Mouse (Mus musculus) embryo, embryonic 11.5 days (tissue): ENCODE measurements around the gene Gm43518.

Source experiments
- DNase-seq: peaks from one replicate; pipeline ENCODE4 v3.0.0-alpha.2; 2012; ENCODE audit warnings: low read depth, low spot score

The Gm43518 gene

GRCm38 (mm10) chr5:123927118-123927517 is at the start of gene Gm43518:
TSS of gene Gm43518 (plus strand) at chr5:123927418.
- DNase-seq = no peak

- no peak for DNase-seq
These were observed 49.2 kb upstream of the Gm43518 start for GRCm38 (mm10) chr5:123878056-123878455.

DNA sequence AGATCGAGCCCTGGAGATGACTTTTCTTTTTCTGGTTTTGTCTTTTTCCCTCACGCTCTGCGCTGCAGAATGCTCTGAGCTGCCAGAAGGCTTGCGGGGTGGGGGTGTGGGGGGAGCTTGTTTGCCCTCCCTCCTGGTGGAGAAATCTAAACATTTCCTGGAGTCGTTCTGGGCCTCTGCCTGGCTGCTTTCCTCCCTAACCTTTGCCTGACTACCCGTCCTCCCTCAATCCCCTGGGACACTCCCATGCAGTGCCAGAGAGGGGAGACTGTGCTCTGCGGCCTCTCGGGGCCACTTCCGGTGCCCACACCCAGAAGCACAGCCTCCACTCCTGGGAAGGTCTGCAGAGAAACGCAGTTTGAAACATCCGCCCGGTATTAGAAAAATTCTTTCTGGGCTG is 47.3 kb upstream of the Gm43518 start, which contains the start of gene Hcar1:
Gene Hcar1, minus strand, starts transcription at position 93 of the 400 bp plus-strand sequence.
- no peak for DNase-seq

DNA sequence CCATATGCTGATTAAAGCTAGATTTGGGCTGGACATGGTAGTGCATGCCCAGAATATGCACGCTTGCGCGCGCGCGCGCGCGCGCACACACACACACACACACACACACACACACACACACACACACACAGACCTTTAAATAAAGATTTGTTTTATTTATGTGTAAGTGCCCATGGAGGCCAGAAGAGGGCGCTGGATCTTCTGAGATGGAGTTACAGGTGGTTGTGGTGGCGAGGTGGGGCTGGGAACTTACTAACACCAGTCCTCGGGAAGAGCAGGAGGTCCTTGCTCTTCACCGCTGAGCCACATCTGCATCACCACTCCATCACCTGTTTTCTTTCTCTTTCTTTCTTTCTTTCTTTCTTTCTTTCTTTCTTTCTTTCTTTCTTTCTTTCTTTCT is 46.4 kb upstream of the Gm43518 start:
- no peak for DNase-seq

GRCm38 (mm10) chr5:123883891-123884290 is 43.3 kb upstream of the Gm43518 start:
- no peak for DNase-seq

DNA sequence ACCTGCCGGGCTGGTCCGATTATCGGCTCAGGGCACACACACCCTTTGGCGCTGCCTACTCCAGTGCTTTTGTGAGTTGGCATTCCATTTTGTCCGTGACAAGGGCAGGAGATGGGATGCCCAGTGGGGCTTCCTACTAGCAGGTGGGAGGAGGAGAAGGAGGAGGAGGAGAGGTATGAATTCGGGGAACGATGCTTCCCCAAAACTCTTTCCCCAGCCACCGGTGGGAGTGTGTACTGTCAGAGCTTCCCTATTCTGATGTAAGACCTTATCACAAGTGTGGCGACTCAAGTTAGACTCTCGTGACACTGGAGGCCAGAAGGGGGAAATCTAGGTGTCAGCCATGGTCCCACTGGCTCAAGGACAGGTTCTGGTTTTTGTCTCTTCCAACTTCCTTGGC is 42.9 kb upstream of the Gm43518 start:
- no peak for DNase-seq

GRCm38 (mm10) chr5:123886365-123886764 is 40.9 kb upstream of the Gm43518 start:
- no peak for DNase-seq

GRCm38 (mm10) chr5:123890312-123890711 is 36.9 kb upstream of the Gm43518 start:
- no peak for DNase-seq

GRCm38 (mm10) chr5:123890987-123891386 is 36.2 kb upstream of the Gm43518 start:
- DNase-seq = no peak

- DNase-seq = no peak
These were observed 35.5 kb upstream of the Gm43518 start for GRCm38 (mm10) chr5:123891669-123892068.

DNA sequence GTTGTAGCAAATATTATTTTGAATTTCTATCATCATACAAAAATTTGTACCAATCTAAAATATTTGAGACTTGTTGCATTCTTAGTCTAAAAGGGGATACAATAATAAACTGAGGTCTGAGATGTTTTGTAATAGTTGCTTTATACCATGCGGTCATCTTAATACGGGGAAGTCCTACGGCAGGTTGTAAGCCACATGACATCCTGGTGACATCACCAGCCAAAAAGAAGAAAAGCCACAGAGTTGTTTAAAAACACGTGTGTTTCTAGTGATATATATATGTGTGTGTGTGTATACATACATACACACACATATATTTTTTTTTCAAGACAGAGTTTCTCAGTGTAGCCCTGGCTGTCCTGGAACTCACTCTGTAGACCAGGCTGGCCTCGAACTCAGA is 33.7 kb upstream of the Gm43518 start:
- DNase-seq = no peak

DNA sequence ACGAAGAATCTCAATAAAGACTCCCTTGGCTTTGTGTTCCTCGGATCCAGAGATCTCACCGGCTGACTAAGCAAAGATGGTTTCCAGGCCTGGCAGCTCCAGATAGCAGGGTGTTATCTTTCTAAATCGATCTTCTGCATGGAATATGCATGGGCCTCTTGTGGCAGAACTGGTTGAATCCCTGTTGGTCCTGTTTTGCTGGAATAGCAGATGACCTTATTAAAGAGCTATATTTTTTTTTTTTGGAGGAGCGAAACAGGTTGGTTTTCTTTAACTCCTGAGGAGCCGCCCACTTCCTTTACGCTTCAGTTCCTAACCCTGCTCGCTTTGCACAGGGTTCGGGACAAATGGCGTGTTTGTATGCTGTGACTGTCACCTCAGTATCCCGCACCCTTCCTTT is 30.8 kb upstream of the Gm43518 start:
- no peak for DNase-seq

GRCm38 (mm10) chr5:123897352-123897751 is 29.9 kb upstream of the Gm43518 start:
- no peak for DNase-seq

DNA sequence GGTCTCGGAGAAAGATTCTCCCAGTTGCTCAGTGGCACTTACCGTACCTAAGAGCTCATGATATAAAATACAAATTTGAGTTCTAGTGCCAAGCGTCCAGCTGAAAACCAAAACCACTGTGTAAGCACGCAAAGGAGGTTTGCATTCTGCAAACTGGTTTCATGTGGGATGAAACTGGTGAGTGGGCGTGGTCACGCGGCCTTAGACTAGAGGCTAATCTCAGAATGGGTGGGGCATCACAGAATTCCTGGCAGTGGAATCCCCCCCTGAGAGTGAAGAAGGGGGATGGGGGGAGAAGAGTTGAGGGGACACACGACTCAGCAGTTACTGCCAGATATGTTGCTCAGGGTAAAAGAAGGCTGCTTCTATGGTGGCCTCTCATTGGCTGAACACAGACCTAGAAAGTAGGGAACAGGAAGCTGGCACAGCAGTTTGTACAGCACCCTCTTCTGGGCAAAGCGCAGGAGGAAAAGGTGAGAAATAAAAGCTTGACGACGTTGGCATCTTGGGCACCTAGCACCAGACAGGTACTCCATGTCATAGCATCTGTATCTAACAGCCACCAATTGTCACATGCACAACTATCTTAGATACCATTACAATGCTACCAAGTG is 23.1 kb upstream of the Gm43518 start:
- no peak for DNase-seq

DNA sequence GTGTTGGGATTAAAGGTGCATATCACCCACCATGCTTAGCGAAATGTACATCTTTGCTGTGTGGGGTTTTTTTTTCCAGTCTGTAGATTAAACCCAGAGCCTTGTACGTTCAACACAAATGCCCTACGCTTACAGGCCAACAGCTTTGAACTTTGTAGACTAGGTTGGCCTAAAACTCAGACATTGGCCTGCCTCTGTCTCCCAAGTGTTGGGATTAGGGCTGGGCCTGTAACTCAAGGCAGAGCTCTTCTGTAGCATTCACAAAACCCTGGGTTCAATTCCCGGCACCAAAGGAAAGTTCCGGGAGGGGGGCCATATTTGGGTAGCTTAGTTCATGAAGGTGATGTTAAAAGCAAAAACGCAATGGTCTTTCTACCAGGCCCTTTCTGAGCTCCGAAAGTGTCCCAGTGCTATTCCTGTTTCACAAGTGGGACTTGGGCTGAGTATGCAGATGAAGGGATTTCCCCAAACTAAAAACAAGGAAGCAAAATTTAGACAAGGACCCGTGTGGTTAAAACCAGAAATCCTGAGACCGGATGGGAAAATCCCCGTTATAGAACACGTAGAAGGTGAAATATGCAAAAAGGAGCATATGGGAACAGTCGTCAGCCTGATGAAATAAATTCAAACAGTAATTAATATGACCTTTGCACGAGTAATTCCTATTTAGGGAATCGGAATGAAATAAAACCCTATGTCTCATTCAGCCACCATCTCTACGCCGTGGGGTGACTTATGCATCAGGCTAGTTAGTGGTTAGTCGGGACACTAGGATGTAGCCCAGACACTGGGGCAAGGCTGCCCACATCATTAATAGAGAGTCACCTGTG is 20.9 kb upstream of the Gm43518 start:
- no peak for DNase-seq

DNA sequence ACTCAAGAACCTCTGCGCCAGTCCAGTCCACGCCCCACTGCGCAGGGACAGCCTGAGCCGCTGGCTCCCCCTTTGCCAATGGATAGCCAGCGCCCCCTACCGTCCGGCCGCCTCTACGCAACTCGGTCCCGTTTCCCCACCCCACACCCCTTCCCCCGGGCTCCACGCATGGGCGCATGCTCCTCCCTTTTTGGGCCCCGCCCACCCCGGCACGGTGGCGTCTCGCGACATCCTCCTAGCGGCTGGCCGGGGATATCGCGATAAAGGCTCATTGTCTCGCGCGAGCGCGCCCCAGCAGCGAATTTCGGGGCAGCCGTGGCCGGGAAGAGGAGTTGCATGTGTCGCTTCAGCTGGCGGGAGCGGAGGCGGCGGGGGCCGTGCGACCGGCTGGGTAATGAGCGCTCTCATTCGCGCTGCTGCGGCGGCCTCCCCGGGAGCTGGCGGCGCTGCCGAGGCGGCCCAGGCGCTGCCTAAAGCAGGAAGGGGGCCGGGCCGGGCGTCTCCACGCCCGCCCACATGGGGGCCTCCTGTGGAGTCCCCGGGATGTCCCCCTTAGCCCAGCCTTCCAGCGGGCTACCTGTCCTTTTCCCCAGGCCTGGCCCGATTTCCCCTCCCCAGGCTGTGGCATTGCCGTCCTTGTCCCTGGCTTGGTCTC is 20.1 kb upstream of the Gm43518 start, which contains the start of gene Denr:
Gene Denr, plus strand, starts transcription at position 200 of the 655 bp plus-strand sequence.
- DNase-seq = peak; percentile 98

DNA sequence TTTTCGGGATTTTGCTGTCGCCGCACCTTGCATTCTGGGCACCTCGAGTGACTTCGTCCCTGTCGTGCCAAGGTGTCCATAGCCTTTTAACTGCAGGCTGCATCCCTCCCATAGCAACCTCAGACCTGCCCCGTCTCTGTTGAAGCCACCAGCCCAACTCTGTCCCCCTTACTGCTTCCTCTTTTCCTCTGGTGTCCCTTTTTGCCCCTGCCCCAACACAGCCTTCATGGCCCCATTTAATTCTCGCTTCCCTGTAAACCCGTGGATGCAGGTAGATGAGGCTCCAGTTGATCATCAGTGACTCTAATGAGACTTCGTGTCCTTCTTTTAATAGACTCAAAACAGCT is 19.6 kb upstream of the Gm43518 start:
- DNase-seq = no peak

- no peak for DNase-seq
These were observed 12.4 kb upstream of the Gm43518 start for GRCm38 (mm10) chr5:123914852-123915251.

- no peak for DNase-seq
These were observed 5.1 kb upstream of the Gm43518 start for GRCm38 (mm10) chr5:123922112-123922511.

DNA sequence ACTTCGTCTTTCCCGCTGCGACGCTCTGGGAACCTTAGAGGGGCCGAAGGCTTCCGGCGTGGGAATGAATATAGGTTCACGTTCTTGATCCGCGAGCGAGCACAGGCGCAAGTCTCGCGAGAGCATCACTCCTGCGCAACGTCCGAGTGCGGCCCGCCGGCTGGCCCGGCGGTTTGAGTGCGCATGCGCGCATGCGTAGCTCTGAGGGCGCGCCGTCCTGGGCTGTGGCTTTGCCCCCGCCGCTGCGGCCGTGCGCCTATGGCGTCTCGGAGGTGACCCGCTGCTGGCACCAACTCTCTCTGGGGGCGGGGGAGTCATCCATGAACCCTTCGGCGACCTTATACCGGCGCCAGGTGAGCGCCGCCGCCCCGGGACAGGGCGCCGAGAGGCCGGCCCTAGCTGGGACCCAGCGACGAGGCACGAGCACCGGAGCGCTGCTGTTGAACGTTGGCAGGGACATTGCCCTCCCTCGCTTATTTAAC is 3.3 kb downstream of the Gm43518 start, which contains the start of gene Ccdc62:
Gene Ccdc62, plus strand, starts transcription at position 172 of the 482 bp plus-strand sequence.
- peak; percentile 96 for DNase-seq

DNA sequence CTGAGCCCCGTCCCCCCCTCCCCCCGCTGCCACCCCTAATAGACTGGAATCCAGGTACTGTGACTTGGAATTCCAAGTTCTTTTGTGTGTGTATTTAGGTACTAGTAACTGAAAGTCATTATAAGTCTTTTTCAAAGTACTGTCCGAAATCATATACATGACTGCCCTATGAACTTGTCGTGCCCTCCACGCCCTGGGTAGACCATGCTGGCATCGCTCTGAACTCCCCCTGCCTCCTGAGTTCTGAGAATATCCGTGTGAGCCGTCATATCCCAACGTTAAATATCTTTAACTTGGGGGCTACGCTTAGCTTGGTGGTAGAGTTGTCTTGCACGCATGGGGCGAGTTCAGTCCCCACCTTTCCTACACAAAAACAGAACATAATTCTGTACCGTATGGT is 3.9 kb downstream of the Gm43518 start:
- DNase-seq = no peak

DNA sequence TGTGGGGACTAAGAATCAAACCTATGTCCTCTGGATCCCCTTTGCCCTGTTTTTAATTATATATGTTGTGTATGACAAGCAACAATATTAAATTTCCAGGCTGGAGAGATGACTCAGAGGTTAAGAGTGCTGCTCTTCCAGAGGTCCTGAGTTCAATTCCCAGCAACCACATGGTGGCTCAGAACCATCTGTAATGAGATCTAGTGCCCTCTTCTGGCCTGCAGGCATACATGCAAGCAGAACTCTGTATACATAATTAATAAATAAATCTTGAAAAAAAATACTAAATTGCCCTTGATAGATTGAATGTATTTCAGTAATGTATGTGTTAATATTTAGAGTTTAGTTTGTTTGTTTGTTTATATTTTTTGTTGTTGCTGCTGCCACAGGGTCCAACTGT is 5.7 kb downstream of the Gm43518 start:
- DNase-seq = no peak
